Mouse (Mus musculus) adrenal gland, postnatal 10 days (tissue): ENCODE data around the gene Serp1. TPM values are rescaled to one million over a fixed set of nuclear protein-coding genes. Genes with fewer than 3 reads are reported as not detected.
A peak's percentile ranks its signal among the peaks of the same experiment; 100 is the strongest.

Source experiments
- DNase-seq: peaks from one replicate; pipeline ENCODE4 v3.0.0; 2021; ENCODE audit warnings: mixed read lengths
- long read RNA-seq, 2 experiments: library from polyadenylated mRNA; stranded (forward); transcript quantifications; one replicate each; pipeline ENCODE4 v2.0.0; 2021
- total RNA-seq, 2 experiments: library from RNA; stranded (reverse); gene quantifications; 2 replicates each; pipeline ENCODE4 v1.2.3; 2021

Serp1 gene
- 10 to 100 TPM; 55.3 to 72.1 TPM for total RNA-seq
- long read RNA-seq, experiment 1, full-length matches to known transcripts: 433 of 444 reads
- long read RNA-seq, experiment 1, partial matches to known transcripts: 1 of 444 reads
- long read RNA-seq, experiment 1, other reads (novel, unspliced or antisense): 10 of 444 reads
- long read RNA-seq, experiment 2, full-length matches to known transcripts: 161 of 165 reads
- long read RNA-seq, experiment 2, partial matches to known transcripts: 1 of 165 reads
- long read RNA-seq, experiment 2, other reads (novel, unspliced or antisense): 3 of 165 reads

DNA sequence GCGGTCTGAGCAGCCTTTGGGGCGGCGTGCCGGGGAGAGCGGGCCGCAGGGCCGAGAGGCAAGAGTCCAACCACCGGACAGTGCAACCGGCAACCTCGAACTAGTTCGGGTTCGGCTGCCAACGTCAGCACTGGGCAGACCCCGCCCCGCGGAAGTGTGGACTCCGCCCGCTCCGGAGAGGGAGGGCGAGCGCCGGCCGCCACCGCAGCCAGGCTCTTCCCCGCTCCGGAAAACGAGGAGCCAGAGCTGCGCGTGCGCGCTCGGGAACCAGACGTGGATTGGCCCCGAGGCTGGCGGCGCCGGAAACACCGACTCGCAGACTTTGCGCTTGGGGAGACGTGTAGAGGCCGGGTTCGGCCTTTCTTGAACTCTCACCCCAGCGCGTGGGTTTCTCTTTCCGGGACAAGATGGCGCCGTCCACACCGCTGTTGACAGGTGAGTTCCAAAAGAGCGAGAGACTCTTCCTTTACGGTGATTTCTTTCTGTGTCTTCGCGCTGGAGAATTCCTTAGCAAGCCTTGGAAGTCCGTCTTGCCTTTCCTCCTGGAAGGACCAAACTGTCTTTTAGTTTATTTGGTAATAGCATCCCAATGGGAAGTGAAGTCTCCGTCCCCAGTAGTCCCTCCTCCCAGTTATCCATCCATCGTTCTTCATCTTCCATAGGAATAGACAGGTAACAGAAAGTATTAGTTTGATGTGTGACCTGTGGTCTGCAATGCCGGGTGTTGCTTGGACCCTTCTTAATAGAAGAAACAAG, at the start of gene Serp1, which contains the start of gene Eif2a:
TSS of gene Serp1 (minus strand) at position 241 of the 756 bp plus-strand sequence.
TSS of gene Eif2a (plus strand) at position 170 of the 756 bp plus-strand sequence.
- DNase-seq: peak; percentile 99

DNA sequence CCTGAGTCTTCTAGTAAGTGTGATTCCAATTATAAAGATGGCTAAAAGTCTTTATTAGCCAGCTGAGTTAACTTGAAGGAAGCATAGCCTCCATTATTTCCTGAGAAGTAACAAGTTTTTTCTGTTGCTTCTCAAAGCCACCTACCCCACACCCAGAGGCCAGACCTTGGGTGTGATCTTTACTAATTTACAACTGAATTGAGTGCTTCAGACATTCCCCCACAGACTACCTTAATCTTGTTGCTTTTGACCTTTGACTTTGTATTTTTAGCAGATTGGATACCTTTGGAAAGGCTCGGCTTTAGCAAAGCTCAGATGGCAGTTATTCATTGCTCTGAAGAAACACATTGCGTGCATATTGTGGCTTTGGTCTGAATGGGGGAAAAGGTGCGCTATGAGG, 45.1 kb upstream of the Serp1 start:
- DNase-seq: no peak

DNA sequence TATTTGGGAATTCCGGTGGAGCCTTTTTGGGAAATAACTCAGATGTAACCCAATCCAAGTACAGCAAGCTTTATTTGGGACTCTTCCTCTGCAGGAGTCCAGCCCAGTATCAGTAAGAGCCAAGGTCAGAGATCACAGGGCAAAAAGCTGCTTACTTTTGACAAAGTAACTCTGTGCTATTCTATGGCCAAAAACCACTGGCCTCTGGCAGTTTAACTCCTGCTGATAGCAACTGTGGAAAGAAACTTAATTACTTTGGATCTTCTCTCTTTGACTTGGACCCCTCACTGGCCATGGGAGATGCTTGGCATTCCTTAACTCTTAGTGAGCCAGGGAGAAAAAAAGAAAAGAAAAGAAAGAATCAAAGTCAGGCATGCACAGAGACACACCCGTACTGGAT, 35.7 kb upstream of the Serp1 start:
- DNase-seq: no peak

DNA sequence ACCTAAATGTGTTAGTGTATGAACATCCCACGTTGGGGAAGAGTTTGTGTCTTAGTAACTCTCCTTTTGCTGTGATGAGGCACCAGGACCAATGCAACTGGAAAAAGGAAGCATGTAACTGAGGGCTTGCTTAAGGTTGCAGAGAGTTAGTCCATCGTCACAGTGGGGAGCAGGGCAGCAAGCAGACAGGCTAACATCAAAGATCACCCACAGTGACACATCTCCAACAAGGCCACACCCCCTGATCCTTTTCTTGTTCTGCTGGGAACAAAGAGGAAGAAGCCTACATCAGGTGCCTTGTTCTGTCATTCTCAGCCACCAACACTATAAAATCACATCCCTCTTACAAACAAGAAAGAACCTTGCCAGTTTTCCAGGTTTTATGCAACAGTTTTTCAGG, 34.2 kb upstream of the Serp1 start:
- no peak for DNase-seq

DNA sequence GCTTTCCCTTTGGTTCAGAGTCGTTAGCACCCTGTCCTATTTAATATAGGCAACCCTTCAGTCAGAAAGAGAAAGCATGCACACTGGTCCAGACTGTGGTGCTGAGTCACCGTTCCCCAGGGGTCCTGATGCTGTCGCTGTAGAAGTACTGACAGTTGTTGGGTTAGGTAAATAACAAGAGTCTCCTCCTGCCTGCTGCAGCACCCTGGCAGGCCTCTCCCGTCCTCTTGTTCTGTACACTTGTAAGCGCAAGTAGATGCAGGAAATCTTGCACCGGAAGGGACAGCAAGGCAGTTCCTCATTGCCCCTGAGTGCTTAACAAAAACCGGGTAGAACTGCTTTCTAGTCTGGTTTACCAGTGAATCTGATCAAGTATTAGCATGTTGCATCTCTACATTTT, 31.0 kb upstream of the Serp1 start:
- no peak for DNase-seq

DNA sequence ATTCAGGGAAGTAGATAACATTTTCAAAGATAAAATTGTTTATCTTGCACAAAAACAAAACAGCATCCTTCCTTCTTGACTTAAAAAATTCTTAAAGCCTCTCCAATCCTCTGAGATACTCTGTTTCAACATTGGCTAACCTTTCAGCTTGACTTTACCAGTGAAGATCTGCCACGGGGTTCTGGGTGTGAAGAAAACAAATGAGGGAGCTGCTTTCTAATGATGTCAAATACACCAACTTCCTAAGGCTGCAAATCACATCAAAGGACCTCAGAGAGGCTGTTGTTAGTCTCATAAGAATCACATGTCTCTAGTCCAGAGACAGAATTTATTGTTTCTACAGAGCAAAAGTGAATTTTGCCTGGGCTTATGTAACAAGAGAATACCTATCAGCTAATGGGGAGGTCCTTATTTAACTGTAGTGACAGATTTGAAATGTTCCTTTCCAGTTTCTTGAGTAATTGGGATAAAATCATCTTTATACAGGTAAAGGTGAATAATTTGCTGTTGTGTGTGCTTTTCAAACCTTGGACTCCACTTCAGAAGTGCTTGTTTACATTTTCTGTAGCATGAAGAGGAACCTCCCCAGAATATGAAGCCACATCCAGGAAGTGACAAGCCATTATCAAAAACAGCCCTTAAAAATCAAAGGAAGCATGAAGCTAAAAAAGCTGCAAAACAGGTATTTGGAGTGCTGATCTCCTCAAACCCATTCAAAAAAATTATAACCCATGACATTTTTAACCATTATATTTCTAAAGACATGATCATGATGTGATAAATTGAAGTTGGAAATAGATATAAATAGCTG, 26.5 kb upstream of the Serp1 start:
- no peak for DNase-seq

DNA sequence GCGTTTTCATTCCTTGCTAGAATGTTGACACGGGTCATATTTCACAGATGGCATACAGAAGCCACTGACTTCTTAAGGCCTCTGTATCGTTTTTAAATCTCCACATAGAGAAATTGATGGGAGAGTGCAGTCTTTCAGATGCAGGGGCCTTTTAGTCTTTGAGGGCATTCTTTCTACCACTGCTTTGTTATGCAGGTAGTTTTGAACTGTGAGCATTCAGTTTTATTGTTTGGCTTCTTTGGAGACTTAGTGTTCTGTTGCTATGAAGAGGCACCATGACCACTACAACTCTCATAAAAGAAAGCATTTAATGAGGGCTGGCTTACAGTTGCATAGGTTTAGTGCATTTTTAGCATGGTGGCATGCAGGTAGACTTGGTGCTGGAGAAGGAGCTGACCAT, 10.9 kb upstream of the Serp1 start:
- DNase-seq: no peak

DNA sequence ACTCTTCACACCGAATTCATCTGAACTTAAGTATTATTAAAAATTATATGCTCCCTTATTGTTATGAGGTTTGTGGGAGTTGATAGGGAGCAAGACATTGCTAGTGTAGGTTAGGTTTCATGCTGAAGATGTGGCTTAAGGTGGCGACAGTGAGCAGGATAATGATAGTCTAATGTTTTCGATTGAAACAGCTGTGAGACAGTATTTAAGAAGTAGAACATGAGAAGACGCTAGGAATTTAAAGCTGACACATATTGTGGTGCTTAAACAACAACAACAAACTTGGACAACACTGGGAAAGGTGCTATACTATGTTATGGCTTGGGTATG, 681 bp upstream of the Serp1 start:
- no peak for DNase-seq

DNA sequence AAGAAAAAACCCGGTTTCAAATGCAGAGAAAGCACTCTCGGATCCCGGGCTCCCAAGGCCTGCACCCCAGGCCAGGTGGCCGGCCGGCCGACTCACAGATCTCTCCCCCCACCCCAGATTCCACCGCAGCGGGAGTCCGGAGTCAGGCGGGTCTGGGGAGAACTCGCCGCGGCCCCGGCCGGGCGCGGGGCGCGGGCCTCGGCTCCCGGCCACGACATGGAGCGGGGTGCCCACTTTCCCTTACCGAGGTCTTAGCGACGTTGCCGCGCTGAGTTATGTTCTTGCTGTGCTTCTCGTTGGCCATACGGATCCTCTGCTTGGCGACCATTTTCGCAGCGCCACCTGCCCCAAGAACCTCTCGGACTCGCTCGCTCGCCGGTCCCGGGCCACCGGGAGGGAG, 526 bp downstream of the Serp1 start:
- no peak for DNase-seq

DNA sequence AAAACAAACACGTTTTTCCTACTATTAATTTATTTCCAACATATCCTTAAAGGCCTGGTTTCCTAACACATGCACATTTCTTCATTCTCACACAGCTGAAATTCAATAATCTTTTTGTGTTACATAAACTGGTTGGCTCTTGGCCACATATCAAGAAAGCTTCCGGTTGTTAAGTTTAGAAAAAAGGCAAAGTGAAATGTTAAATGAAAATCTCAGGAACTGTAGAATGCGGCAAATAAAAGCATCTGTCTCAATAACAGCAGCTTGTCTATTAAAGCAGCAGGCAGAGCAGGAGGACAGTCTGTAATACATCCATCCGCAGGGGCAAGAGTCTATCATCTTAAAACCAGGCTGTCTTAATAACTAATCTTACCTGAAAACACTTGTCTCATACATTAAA, 1.4 kb downstream of the Serp1 start:
- no peak for DNase-seq

DNA sequence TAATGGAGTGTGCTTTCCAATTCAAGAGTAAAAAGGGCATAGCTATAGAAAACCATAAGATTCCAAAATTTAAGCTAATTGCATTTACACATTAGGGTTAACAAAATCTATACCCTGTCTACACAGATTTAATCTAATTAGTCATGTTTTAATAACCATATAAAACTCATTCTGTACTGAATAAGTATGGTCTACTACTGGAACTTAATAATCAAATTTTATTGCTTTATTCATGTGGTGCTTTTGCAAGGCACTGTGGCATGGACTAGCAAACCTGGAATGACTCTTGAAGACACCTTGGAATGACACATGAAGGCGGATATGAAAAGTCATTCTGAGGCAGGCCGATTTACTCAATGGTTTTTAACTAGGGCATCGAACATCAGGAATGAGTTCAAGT, 2.3 kb downstream of the Serp1 start:
- no peak for DNase-seq

DNA sequence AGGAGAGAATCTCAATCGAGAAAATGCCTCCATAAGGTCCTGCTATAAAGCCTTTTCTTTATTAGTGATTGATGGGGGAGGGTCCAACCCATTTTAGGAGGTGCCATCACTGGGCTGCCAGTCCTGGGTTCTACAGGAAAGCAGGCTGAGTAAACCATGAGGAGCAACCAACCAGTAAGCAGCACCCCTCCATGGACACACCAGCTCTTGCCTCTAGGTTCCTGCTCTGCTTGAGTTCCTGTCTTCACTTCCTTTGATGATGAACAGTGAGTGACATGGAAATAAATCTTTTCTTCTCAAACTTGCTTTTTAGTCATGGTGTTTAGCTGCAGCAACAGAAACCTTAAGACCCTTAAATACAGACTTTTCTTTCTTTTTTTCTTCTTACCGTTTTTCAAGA, 4.3 kb downstream of the Serp1 start:
- DNase-seq: no peak

DNA sequence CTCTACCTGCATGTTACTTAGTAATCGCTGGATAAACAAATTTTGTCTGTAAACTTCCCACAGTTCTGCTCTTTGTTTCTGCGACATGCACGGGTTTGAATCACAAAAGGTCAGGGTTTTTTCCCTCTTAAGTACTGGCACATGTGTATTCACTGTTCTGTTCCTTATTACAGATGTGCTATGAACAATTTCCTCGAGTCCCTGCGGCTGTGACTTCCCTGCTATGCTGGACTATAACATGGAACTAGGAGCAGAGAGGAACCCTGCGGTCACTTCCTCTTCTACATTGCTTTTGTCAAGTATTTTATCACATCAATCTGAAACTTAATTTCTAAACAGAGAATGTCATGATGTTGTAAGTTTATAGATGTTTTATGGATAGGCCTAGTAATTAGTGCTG, 5.4 kb downstream of the Serp1 start:
- DNase-seq: no peak

DNA sequence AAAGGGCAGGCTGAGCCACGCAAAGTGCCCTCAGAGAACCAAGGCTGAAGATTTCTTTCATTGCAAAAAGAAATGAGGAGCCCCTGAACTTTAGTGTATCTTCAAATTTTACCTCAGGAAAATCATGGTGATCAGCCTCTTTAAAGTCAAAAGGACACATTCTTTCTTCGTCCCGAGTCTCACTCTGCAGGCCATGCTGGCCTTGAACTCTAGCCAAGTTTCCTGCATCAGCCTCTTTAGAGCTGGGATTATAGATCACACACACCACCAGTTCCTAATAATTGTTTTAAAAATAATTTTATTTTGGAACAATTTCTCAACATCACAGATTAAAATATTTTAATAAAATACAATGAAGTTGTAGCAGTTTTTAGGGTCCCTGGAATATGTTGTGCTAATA, 6.2 kb downstream of the Serp1 start:
- peak; percentile 32 for DNase-seq

DNA sequence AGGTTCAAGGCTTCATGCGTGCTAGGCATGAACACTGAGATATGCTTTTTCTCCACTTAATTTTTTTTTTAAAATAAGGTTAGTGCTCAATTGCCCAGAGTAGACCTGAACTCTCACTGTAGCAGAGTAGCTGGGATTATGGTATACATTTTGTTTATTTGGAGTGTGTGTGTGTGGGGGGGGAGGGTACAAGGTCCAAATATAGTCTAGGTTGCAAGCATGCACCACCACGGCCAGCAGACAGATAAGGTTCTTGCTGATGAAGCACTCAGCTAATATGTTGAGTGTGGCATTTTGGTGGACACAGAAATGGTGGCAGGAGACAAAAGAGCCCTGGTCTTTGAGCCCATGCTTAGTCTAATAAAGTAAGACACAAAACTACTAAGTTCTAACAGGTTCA, 6.7 kb downstream of the Serp1 start:
- no peak for DNase-seq

DNA sequence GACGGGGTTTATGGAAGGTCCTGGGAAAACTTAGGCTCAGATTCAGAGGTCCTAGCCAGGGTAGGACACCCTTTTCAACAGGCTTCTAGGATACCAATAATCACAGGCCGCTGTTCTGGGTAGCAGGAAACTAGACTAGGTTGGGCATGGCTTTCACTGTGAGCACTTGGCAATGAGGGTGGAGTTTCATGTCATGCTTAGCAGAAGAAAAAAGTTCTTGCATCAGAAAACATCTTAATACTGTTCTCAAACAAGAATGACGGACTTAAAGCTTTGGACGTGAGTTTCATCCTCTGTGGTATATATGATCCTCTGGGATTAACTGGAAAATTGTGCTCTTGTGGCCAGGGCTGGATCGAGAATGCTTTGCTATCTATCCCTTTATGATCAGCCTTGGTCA, 7.9 kb downstream of the Serp1 start:
- DNase-seq: no peak

DNA sequence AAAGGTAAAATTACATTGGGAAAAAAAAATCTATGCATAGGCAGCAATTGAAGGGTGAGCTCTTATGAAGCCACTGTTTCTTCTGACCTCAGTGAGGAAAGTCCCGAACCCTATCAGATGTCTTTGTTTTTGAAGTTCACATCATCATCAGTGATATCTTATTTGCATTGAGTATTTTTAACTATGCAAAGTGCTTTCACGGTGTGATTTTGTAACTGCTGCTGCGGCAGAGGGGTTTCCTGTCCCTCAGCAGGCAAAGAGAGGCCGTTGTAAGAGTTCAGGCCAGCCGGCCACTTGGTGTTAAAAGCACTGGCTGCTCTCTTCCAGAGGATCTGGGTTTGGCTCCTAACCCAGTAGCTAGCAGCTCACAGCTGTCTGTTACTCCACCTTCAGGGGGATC, 8.4 kb downstream of the Serp1 start:
- no peak for DNase-seq

DNA sequence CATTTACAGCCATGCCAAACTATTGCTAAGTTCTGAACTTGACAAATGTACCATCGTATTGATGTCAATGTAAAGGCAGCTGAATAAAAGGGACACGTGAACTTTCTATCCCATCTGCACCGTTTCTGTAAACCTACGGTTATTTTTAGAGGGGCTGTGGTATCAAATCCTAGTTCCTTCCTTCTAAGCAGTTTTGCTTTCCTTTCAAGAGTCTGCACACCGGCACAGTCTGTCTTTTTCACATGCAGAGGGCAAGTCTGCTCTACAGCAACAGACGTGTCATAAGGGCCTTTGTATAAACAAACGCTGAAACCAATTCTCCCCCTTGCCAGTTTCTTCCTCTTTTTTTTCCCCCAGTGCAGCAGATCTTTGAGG, 9.1 kb downstream of the Serp1 start:
- DNase-seq: no peak

DNA sequence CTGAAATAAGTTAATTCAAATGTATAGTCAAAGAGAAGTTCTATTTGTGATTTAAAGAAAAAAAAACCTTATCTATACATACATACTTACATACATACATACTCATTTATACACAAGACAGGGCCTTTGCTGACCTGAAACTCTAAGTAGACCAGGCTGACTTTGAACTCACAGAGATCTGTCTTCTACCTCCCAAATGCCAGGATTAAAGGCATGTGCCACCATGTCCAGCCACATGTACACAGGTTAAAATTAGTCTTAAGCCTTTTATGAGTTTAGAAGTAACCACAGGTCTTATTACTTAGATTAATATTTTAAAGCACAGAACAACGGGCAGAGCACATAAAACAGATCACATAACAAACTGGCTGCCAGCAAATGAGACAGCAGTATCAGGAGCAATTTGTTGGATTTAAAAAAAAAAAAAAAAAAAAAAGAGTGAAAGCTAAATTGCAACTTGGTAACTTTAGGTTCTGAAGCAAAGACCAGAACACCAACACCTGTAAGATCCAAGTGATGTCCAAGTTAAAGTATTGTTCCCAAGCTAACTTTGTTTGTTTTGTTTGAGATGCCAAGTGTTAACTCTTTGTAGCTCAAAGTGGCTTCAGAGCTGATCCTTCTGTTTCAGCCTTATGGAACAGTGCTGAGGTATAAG, 9.6 kb downstream of the Serp1 start:
- DNase-seq: no peak

DNA sequence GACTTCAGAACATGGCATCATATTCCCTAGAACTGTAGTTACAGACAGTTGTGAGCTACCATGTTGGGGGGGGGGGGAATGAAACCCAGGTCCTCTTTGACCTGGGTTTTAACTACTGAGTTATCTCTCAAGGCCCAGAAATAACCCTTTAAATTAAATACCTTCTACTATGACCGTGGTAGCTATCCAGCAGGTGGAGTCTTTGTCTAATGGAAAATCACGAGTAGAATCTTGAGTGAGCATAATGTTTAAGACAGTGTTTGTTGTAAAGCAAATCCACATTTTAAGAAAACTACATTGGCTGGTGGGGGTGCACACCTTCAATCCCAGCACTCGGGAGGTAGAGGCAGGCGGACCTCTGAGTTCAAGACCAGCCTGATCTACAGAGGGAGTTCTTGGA, 12.2 kb downstream of the Serp1 start:
- DNase-seq: no peak

DNA sequence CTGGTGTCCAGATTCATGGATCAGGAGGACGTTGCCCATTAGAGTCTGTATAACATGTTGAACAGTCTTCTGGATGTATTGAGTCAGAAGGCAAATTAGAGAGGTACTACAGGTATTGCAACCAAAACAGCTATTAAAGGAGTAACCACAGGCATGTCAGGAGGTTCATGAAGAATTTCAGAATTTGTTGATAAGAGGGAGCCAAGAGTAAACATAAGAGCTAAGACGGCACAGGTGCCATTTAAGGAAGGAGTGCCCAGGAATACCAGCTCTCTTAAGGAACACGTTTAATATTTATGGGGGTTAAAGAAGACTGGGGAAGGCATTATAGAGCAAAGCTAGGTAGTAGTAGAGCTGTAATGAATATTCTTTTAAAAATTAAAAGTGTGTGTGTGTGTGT, 13.0 kb downstream of the Serp1 start:
- no peak for DNase-seq

DNA sequence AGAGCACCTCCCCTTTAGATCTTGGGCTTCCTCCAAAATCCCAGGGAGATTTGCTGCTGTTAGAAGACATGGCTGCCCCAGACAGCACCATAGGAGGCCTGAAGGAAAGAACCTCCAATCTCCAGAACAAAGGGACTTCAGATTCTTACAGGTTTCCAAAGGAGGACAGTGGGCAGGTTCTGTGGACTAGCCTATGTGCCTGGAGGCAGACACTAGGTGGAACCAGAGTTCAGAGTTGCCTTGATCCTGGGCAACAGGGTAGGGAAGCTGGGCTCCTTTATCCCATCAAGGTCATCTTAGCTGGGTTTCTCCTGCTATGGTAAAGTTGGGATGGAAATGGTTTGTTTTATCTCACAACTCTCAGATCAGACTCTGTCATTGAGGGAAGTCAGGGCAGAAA, 14.1 kb downstream of the Serp1 start:
- DNase-seq: peak; percentile 40
